Mouse (Mus musculus): Measurements from ENCODE around the gene Ccdc162.

The Ccdc162 gene

GRCm38 (mm10) chr10:41576328-41576833 is 140.1 kb downstream of the Ccdc162 start:
- no peak for DNase-seq (ENCODE audit: low spot score)

GRCm38 (mm10) chr10:41575451-41576327 is 140.7 kb downstream of the Ccdc162 start:
- no peak for DNase-seq (ENCODE audit: low spot score)

GRCm38 (mm10) chr10:41573190-41573589 is 143.2 kb downstream of the Ccdc162 start:
- DNase-seq (ENCODE audit: low spot score), result no peak

- no peak for DNase-seq (ENCODE audit: low spot score)
Observed at GRCm38 (mm10) chr10:41572274-41572673, 144.2 kb downstream of the Ccdc162 start.

- no peak for DNase-seq (ENCODE audit: low spot score)
Observed at GRCm38 (mm10) chr10:41571065-41571464, 145.4 kb downstream of the Ccdc162 start.

GRCm38 (mm10) chr10:41568306-41568705 is 148.1 kb downstream of the Ccdc162 start:
- DNase-seq (ENCODE audit: low spot score), result no peak

- no peak for DNase-seq (ENCODE audit: low spot score)
Observed at GRCm38 (mm10) chr10:41565141-41565540, 151.3 kb downstream of the Ccdc162 start.

GRCm38 (mm10) chr10:41561701-41562395 is 154.6 kb downstream of the Ccdc162 start:
- DNase-seq (ENCODE audit: low spot score), result no peak

- DNase-seq (ENCODE audit: low spot score), result no peak
Observed at GRCm38 (mm10) chr10:41558401-41558800, 158.0 kb downstream of the Ccdc162 start.

GRCm38 (mm10) chr10:41555081-41555480 is 161.4 kb downstream of the Ccdc162 start:
- no peak for DNase-seq (ENCODE audit: low spot score)

GRCm38 (mm10) chr10:41553711-41554110 is 162.7 kb downstream of the Ccdc162 start:
- DNase-seq (ENCODE audit: low spot score), result no peak

GRCm38 (mm10) chr10:41552847-41553589 is 163.4 kb downstream of the Ccdc162 start:
- peak; percentile 44 for DNase-seq (ENCODE audit: low spot score)

- DNase-seq (ENCODE audit: low spot score), result peak; percentile 31
Observed at GRCm38 (mm10) chr10:41552319-41552718, 164.1 kb downstream of the Ccdc162 start.

GRCm38 (mm10) chr10:41550711-41551110 is 165.7 kb downstream of the Ccdc162 start:
- peak; percentile 39 for DNase-seq (ENCODE audit: low spot score)

- DNase-seq (ENCODE audit: low spot score), result peak; percentile 46
Observed at GRCm38 (mm10) chr10:41546396-41547165, 169.9 kb downstream of the Ccdc162 start.

GRCm38 (mm10) chr10:41545224-41545755 is 171.1 kb downstream of the Ccdc162 start:
- DNase-seq (ENCODE audit: low spot score), result no peak

- no peak for DNase-seq (ENCODE audit: low spot score)
Observed at GRCm38 (mm10) chr10:41544481-41545190, 171.8 kb downstream of the Ccdc162 start.

GRCm38 (mm10) chr10:41543844-41544243 is 172.6 kb downstream of the Ccdc162 start:
- no peak for DNase-seq (ENCODE audit: low spot score)

GRCm38 (mm10) chr10:41543439-41543838 is 173.0 kb downstream of the Ccdc162 start:
- DNase-seq (ENCODE audit: low spot score), result no peak

GRCm38 (mm10) chr10:41542057-41542456 is 174.4 kb downstream of the Ccdc162 start:
- no peak for DNase-seq (ENCODE audit: low spot score)
